Mouse (Mus musculus) layer of hippocampus, postnatal 14 days (tissue): ENCODE measurements at regions not wholly inside any gene's neighbourhood (a gene's known extent, or its start where the extent isn't known, plus 50 kb on each side); places are given as distances from the start of the nearest gene placed in this dataset.
A peak's percentile ranks its signal among the peaks of the same experiment; 100 is the strongest.

Experiments
- DNase-seq, 2 experiments: peaks; one replicate each; pipeline ENCODE4 v3.0.0; 2021 to 2022; ENCODE audit warnings: low spot score in 2 of 2, mixed read lengths in 1 of 2

DNA sequence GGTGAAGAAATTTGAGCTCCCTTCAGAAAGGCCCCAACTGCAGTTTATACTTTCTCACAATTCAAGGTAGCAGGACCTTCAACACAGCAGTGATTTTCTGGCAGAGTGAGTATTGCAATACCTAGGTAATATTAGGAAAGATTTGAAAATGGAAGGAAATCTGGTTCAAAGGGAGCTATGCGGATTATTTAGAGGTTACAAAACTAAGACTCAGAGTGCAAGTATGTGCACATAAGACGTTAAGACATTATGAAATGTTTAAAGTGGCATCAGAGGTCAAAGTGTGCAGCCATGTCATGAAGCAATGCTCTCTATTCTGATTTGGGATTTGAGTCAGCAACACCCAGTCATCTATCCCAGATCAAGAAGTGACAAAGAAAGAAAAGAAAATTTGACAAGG lies 164.6 kb downstream of the Ptn start:
- DNase-seq: no peak

DNA sequence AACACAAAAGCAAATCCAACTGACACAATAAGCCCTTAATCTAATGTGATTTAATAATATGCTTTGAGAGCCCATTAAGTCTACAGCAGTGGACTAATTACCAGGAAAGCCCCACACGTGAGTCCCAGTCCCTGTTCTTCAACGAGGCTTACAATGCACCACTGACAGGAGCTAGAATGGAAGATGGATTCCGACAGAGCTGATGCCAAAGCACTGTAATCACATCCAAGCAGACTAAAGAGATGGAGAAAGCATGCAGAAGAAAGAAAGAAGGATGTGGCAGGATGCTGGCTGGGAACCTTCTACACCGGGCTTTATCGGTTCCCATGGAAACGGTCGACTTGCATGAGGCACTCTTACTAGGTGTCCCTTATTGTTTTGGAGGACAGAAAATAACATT lies 165.1 kb downstream of the Ptn start:
- DNase-seq: no peak

DNA sequence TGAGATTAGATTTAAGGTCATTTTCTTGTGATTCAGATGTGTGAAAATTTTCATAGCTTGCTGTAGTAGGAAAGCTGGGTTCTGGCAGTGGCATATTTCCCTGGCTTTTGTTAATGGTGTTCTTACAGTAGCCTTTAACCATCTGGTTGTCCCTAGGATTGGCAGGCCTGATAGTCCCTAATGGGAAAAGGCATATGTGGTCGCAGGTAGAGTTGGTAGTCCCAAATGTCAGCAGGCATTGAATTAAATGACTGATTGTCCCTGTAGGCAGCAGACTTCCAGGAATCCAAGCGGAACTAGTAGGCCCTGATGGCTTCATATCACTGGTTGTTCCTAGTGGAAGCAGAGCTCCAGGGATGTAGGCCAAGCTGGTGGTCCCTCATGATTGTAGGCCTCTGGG lies 173.0 kb downstream of the Ptn start:
- DNase-seq: peak in 1 of 2 experiments; percentile 13

DNA sequence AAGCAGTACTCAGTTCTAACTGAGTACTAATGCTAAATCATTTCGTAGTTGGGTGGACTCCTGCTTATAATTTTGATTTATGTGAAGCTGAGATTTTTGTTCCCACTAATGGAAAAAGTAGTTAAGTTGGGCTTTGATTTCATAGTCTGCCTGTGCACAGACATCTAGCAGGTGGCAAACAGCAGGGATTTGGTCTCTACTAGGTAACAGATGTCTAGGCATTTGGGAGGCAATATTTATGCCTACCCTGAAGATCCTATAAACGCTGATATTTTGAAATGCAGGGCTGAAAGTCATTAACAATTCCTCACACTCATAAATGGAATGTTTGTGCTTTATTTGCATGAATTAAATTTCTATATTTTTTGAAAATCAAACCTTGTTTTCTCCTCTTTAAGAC lies 182.4 kb downstream of the Ptn start:
- DNase-seq: peak in 1 of 2 experiments; percentile 71

DNA sequence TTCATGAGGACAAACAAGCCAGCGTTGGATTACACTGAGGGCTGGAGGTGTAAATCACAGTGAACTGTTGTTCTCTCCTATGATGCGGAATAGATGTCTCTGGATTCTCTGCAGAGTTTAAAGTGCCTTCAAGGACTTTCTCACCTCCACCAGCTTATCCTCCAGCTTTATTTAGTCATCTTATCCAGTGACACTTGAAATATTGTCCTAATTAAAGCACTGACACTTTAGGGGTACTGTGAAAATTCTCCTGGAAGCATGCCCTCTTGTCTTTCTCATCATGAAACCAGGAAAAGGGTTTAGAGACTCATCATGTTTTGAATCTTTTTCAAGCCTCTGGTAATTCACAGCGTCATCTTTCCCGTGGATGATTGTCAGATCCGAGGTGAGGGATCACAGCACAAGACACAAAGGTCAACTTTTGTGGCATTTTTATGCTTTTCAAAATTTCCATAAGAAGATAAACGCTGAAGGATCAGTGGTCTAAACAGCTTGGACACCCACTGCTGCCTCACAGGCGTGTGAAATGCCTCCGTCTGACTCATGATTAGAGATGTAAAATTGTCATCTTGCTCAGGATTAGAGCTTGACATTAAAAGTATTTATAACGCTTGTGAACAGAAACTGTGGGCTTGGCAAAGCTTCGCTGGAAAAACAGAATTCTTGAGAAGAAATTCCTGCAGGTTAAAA lies 201.6 kb downstream of the Ptn start:
- DNase-seq: no peak

DNA sequence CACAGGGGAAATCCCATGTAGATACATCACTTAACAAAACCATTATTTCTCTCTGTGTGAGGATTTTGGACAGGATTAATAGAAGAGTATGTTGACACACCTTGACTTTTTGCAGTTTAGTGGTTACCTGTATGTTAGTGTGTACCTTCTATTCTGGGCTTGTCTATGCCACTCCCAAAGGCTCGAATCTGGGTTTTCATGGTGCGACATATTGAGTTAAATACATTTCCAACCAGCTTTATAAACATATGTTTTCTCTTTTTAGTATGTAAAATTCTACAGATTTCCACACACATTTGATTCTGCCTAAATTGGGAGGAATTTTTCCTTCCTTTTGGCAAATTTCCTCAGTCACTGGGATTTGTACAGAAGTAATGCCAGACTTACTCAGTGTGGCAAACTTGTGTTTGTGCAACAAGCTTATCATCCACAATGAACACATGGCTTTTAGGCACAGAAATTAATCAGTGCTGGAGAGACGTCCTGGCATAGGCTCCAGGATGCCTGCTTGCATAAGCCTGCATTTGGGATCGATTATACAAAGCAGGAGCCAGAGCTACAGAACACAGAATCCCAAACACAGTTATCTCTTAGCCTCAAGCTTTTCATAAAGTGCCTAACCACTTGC lies 204.3 kb downstream of the Ptn start:
- peak; percentile 16 to 86 for DNase-seq

DNA sequence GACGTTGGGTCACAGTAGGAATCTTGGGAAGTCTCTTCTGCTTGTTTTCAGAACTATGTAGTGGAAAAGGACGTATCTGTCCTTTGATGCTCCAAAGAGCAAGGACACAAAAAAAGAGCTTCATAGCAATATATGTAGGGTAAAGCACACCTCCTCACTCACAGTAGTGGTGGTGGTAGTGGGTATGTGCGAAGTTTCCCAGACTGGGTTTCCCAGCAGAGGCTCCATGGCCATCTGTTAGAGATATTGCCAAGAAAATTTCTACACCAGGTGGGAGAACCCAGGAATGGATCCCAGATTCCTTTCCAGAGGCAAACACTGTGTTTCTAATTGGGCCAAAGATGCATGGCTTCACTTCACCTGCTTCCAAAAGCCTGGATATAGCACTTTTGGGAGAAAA lies 205.2 kb downstream of the Ptn start:
- DNase-seq: peak in 1 of 2 experiments; percentile 61

DNA sequence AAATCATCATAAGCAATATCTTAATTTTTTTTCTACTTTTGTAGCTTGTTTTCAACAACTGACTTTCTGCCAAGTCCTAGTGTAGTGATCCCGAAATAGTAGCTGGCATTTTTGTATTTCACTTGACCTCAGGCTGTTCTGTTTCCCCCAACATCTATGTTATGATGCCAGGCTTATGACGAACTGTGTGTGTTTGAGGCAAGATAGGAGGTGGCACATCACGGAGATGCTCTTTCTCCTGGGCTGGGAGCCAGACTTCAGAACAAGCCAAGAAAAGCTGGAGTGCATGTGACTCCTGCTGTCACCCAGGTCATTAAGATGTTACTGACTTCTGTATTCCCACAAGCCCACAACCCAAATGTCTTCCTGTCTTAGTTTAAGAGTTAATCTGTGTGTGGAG lies 208.7 kb downstream of the Chrm2 start:
- DNase-seq: no peak

DNA sequence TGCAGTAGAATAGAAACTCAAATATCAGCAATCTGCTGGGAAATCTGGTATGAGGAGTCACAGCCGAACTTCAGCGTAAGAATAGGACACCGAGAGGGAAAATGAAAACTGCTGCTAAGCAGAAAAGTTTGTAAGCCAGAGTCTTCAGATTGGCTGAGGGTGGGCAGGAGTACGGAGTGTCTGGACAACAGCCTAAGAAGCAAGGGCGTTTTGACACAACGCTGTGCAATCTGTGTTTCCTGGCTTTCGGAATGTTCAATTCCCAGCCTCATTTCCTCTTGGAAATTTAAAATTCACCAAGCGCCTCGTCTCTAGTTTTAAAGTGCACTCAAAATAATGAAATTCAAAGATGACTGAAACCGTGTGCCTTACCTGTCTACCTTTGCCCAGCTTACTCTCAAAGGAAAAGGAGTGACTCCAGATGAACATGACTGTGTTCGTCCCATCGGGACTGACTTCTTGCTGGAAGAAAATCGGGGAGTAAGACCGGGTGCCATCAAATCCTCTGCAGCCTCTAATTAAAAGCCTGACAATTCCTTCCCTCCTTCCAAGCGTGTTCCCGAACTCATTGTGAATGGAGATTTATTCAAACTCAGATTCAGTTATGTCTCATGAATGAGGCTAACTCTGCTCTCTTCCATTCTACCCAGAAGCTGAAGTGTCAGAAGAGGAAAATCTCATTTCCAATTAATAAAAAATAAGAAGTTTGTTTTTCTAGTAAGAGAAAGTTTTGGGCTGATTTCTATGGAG lies 203.2 kb downstream of the Chrm2 start:
- DNase-seq: peak; percentile 15 to 31

DNA sequence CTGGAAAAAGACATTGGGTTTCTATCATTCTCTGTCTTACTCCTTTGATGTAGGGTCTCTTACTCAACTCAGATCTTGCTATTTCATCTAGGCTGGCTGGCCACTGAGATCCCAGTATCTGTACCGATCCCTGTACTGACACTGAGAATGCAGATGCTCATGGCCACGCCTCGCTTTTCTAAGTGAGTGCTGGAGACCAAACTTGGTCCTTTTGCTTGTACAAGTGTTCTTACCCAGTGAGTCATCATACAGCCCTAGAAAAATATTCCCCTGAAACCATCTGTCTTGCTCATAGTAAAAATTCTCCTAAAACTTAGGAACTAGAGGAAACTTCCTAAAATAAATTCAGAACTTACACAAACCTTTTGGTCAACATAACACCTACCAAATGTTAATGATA lies 193.2 kb downstream of the Chrm2 start:
- DNase-seq: no peak
